Mouse (Mus musculus): ENCODE data around the gene Slc38a7.
A peak's percentile ranks its signal among the peaks of the same experiment; 100 is the strongest.
"Not testable (repeated sequence)": the region's sequence is repeated elsewhere in the genome, so short reads cannot be mapped to it uniquely, and the experiment has no call there.

Slc38a7 gene

DNA sequence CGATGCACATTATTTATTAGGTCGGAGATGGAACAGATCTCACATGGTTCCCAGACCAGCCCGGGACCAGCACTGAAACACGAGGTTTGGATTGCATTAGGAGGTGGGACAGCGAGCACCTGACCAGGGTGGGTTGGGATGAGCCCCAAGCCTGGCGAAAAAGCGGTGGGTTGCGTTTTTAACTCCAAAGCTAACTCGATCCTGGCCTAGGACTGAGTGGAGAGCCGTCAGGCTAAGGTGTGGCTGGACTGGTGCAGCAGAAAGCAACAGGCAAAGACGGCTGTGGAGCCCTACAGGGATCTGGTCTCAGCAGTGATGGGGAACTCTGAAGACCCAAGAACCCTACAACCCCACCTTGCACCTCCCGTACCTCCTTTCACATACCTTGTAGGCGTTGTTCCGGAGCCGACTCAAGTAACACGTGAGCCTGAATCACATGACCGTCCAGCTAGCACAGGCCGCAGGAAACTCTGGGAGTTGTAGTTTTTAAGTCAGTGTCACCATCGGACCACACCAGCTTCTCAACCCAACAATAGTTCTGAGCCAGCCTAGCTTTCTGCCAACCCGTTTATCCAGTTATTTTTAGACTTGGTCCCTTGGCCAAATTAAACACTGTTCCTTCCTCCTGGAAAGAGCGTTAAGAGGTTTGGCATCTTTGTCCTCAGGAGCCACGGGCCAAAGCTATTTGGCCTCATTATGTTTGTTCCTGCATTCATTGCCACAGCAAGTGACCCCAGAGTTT lies at the start of gene Slc38a7:
TSS of gene Slc38a7 (minus strand) at position 438 of the 742 bp plus-strand sequence.
- peak; percentile 84 for DNase-seq (ENCODE audit: low read depth)

- DNase-seq (ENCODE audit: low read depth), result no peak
Measured at GRCm38 (mm10) chr8:95901864-95902263, 48.5 kb upstream of the Slc38a7 start.

- no peak for DNase-seq (ENCODE audit: low read depth)
Measured at GRCm38 (mm10) chr8:95893701-95894100, 40.4 kb upstream of the Slc38a7 start.

- DNase-seq (ENCODE audit: low read depth), result peak; percentile 97
Measured at GRCm38 (mm10) chr8:95888285-95889136, 35.2 kb upstream of the Slc38a7 start, which contains the start of gene Got2. TSS of gene Got2 (minus strand) at chr8:95888547.

DNA sequence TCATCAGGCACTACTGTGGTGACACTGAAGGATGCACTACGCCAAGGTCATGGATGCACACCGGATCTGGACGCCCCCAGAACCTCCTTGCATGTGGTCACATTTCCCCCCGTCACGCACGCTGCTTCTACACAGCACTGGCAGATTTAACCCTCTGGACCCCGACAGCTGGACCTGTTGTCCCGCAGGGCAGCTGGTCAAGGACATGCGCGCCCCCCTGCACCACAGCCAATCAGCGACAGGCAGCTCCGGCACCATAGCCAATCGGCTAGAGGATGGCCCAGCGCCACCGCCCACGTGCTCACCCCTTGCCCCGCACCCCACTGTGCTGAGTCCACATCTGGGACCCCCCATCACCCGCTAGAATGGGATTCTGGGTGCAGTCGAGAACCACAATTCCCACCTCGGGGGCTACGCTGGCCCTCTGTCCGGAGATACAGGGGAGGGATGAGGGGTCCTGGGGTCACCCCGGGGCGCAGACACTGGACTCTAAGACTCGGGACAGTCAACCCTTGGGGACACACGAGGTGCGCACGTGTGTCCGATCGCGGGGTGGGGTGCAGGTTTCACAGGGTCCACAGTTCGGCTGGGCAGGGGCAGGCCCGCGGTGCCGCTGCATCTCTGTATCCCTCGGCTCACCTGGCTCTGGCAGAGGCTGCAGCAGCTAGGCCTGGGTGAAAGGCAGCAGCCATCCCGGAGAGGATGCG lies 34.4 kb upstream of the Slc38a7 start:
- peak; percentile 44 for DNase-seq (ENCODE audit: low read depth)

DNA sequence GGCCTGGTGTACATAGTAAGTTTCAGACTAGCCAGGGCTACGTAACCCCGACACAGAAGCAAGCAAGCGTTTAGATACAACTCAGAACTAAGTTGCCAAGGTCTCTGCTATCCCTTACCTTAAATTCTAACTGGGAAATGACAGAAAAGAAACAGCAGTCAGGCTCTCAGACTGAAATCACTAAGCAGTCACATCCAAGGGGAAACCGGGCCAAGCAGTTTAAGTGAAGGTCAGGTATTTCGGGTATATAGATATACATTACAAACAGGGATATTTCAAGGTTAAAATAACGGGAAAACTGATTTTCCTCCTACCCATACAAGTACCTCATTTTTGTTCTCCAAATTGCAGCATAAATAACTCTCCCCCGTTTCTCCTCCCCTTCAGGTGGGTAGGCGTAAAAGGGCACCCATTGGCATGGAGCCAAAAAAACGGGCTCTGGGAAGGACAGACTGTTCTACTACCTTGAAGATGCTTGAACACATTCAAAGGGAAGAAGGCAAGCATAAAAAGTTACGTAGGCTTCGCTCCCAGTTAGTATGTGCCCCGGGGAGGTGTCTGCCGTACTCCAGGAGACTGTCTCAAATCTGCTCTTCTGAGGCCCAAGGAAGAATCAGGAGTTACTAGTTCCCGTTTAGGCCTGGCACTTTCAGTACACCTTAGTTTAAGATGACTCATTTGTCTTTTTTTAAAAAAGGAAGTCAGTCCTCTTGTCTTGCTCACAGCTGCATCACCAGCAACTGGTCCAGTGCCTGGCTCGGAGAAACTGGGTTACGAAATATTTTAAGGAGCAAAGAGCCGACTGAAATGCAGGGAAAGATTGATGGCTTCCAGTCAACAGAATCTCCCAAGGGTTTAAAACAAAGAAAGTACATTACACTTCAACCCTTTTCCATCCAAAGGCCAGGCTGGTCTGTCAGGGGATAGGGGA lies 33.6 kb upstream of the Slc38a7 start:
- peak; percentile 39 for DNase-seq (ENCODE audit: low read depth)

GRCm38 (mm10) chr8:95885966-95886365 lies 32.6 kb upstream of the Slc38a7 start:
- no peak for DNase-seq (ENCODE audit: low read depth)

GRCm38 (mm10) chr8:95885271-95885841 lies 32.0 kb upstream of the Slc38a7 start:
- DNase-seq (ENCODE audit: low read depth), result no peak

- no peak for DNase-seq (ENCODE audit: low read depth)
Measured at GRCm38 (mm10) chr8:95884491-95884890, 31.2 kb upstream of the Slc38a7 start.

GRCm38 (mm10) chr8:95882191-95882590 lies 28.9 kb upstream of the Slc38a7 start:
- no peak for DNase-seq (ENCODE audit: low read depth)

DNA sequence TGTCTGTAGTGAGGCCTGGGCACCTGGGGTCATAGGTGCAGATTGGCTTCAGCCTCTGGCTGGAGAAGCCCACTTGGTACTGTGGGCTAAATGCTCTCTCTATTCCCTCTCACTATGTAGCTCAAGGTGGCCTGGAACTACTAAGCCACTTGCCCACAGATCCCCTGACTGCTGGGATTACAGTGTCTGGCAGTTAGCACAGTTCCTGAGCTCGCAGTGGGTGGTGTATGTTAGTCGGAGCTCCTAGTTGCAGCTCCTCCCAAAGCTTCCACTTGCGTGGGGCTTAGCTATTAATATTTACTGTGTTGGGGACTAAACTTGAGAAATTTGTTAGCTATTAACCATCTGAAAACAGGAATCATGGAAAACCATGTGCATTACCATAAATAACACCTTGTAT lies 28.2 kb upstream of the Slc38a7 start:
- DNase-seq (ENCODE audit: low read depth), result no peak

GRCm38 (mm10) chr8:95879823-95880222 lies 26.5 kb upstream of the Slc38a7 start:
- no peak for DNase-seq (ENCODE audit: low read depth)

GRCm38 (mm10) chr8:95878176-95878962 lies 25.0 kb upstream of the Slc38a7 start:
- DNase-seq (ENCODE audit: low read depth), result peak; percentile 22

GRCm38 (mm10) chr8:95875270-95875669 lies 21.9 kb upstream of the Slc38a7 start:
- DNase-seq (ENCODE audit: low read depth), result no peak

- DNase-seq (ENCODE audit: low read depth), result no peak
Measured at GRCm38 (mm10) chr8:95871690-95872089, 18.4 kb upstream of the Slc38a7 start.

GRCm38 (mm10) chr8:95864851-95865250 lies 11.5 kb upstream of the Slc38a7 start:
- not testable (repeated sequence) for DNase-seq (ENCODE audit: low read depth)

DNA sequence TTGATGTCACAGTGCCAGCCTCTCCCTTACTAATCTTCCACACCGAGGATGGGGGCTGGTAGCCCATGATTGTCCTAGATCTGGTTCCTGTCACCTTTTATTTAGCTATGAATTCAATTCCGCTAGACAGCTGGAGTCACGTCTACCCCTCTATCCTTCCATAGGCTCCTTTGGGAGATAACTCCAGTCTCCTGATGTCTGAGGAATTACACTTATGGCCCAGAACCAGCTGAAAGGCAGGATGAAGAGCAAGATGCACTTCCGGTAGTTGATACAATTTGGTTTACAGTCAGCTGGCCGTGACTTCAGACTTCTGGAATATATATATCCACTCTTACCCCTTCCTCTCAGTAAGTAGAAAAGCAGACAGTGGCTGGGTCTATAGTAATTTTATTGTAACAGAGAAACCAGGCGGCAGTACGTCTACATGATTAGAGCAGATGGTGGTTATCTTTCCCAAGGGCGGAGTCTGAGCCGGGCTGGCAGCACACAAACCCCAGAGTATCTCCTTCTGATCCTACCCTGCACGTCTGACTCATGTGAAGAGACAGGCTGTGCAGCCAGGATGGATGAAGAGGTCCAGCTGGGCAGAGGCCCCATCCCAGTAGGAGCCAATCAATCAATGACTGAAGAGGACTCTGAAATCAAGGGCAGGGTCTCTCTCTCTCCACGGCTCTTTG lies 10.6 kb upstream of the Slc38a7 start:
- DNase-seq (ENCODE audit: low read depth), result not testable (repeated sequence)

DNA sequence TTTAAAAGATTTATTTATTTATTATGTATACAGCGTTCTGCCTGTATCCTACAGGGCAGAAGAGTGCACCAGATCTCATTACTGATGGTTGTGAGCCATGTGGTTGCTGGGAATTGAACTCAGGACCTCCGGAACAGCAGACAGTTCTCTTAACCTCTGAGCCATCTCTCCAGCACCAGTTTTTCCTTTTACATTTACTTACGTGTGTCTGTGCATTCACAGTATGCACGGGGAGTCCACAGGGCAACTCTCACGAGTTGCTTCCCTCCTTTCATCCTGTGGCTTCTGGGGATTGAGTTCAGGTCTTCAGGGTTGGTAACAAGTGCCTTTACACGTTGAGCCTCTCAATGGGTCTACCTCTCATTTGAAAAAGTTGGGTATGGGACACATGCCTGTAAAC lies 835 bp upstream of the Slc38a7 start:
- no peak for DNase-seq (ENCODE audit: low read depth)

DNA sequence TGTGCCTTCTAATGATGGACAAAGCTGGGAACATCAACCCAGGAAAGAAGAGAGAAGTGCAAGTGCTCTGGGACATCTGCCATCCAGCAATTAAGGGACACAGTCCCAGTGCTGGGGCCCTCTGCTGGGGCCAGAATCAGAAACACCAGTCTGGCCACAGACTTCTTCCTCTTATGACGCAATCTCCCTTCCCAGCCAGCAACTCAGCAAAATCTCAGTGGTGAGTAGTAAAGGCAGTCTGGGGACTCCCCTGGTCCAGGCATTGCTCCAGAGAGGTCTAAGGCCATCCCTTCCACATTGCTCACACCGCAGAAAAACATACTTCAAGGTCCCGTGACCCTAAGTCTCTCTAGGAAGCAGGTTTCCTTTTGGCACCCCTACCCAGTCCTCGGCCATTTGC lies 1.0 kb downstream of the Slc38a7 start:
- no peak for DNase-seq (ENCODE audit: low read depth)

GRCm38 (mm10) chr8:95850326-95850725 lies 3.0 kb downstream of the Slc38a7 start:
- DNase-seq (ENCODE audit: low read depth), result no peak
